Mouse (Mus musculus): ENCODE data around the gene Ubxn10. TPM values are rescaled to one million over a fixed set of nuclear protein-coding genes. Genes with fewer than 3 reads are reported as not detected.

The Ubxn10 gene
- total and polyA plus RNA-seq, 2 experiments from 2014 or later, result 3.5 to 9.6 TPM

DNA sequence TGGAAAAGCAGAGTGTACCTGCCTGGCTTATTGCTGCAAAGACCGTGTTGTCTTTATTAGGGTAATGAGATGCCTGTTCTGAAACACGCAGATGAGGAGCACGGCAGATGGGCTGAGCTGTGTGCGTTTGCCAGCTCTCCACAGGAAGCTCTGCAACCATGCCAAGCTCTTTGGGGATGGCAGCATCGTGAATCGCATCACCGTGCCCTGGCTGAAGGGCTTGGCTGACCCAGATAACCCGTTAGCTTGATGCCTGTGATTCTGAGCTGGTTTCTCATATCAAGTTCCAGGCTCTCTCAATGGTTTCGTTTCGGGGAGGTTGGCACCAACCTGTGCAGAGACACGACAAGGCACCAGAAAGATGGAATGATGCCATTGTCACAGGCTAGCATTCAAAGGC is 26.3 kb downstream of the Ubxn10 start:
- no peaks in the 10 kb centered on the region for H3K9me3 ChIP-seq (ENCODE audit: low read length)
- H3K4me1 ChIP-seq (ENCODE audit: insufficient read depth, low read length), result peaks cover 6% of the 10 kb centered on the region; the same call in 1 of the 2 replicates
- DNase-seq (ENCODE audit: low spot score), result peak; percentile 88
- no peak for TF ChIP-seq CTCF (IDR thresholded peaks at IDR 0.05)
- H3K27ac ChIP-seq (ENCODE audit: low read depth, low read length), result peak overlapping the region; percentile 32; the same call in 1 of the 2 replicates
- no peak overlapping the region for H3K4me2 ChIP-seq (ENCODE audit: low read depth, low read length, poor library complexity, severe bottlenecking)
- ATAC-seq (ENCODE audit: low FRiP score), result no peak
- no peaks in the 10 kb centered on the region for H3K36me3 ChIP-seq (ENCODE audit: insufficient read depth, low read length)
- 67% methylated on average over 11 of the region's 11 CpGs for WGBS
- no peaks in the 10 kb centered on the region for H3K27me3 ChIP-seq (ENCODE audit: insufficient read depth, low read length)
- no peak overlapping the region for H3K9ac ChIP-seq (replicated peaks; ENCODE audit: low read length, poor library complexity, severe bottlenecking)
- H3K4me3 ChIP-seq (ENCODE audit: low read depth, low read length), result no peak overlapping the region

GRCm38 (mm10) chr4:138709944-138710343 is 27.0 kb downstream of the Ubxn10 start:
- no peak overlapping the region for H3K9ac ChIP-seq (replicated peaks; ENCODE audit: low read length, poor library complexity, severe bottlenecking)
- no peaks in the 10 kb centered on the region for H3K36me3 ChIP-seq (ENCODE audit: insufficient read depth, low read length)
- ATAC-seq (ENCODE audit: low FRiP score), result no peak
- H3K9me3 ChIP-seq (ENCODE audit: low read length), result no peaks in the 10 kb centered on the region
- DNase-seq (ENCODE audit: low spot score), result peak; percentile 53
- H3K4me2 ChIP-seq (ENCODE audit: low read depth, low read length, poor library complexity, severe bottlenecking), result no peak overlapping the region
- TF ChIP-seq CTCF (IDR thresholded peaks at IDR 0.05), result no peak
- no peaks in the 10 kb centered on the region for H3K27me3 ChIP-seq (ENCODE audit: insufficient read depth, low read length)
- no peak overlapping the region for H3K4me3 ChIP-seq (ENCODE audit: low read depth, low read length)
- 55% methylated on average over 7 of the region's 7 CpGs for WGBS
- H3K4me1 ChIP-seq (ENCODE audit: insufficient read depth, low read length), result peaks cover 6% of the 10 kb centered on the region; the same call in 1 of the 2 replicates
- H3K27ac ChIP-seq (ENCODE audit: low read depth, low read length), result peak overlapping the region; percentile 51; the same call in 1 of the 2 replicates

DNA sequence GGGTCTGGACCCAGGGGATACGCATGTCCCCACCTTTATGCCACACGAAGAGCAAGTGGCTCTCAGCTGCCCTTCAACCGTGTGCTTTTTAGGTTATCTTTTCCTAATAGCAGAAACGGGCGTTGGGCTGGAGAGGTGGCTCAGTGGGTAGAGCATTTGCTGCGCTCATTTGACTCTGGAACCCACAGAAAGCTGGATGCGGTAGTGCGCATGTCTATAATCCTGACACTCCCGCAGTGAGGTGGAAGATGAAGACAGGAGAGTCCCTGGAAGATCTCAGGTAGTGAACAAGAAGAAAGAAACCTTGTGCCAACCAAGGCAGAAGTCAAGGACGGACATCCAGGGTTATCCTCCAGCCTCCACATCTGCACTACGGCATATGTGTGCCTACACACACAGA is 27.7 kb downstream of the Ubxn10 start:
- no peaks in the 10 kb centered on the region for H3K36me3 ChIP-seq (ENCODE audit: insufficient read depth, low read length)
- TF ChIP-seq CTCF (IDR thresholded peaks at IDR 0.05), result no peak
- WGBS, result 88% methylated on average over 11 of the region's 11 CpGs
- ATAC-seq (ENCODE audit: low FRiP score), result no peak
- no peak overlapping the region for H3K27ac ChIP-seq (ENCODE audit: low read depth, low read length)
- H3K9ac ChIP-seq (replicated peaks; ENCODE audit: low read length, poor library complexity, severe bottlenecking), result no peak overlapping the region
- no peak overlapping the region for H3K4me2 ChIP-seq (ENCODE audit: low read depth, low read length, poor library complexity, severe bottlenecking)
- no peaks in the 10 kb centered on the region for H3K9me3 ChIP-seq (ENCODE audit: low read length)
- no peak for DNase-seq (ENCODE audit: low spot score)
- no peaks in the 10 kb centered on the region for H3K27me3 ChIP-seq (ENCODE audit: insufficient read depth, low read length)
- no peak overlapping the region for H3K4me3 ChIP-seq (ENCODE audit: low read depth, low read length)
- H3K4me1 ChIP-seq (ENCODE audit: insufficient read depth, low read length), result peaks cover 6% of the 10 kb centered on the region; the same call in 1 of the 2 replicates

DNA sequence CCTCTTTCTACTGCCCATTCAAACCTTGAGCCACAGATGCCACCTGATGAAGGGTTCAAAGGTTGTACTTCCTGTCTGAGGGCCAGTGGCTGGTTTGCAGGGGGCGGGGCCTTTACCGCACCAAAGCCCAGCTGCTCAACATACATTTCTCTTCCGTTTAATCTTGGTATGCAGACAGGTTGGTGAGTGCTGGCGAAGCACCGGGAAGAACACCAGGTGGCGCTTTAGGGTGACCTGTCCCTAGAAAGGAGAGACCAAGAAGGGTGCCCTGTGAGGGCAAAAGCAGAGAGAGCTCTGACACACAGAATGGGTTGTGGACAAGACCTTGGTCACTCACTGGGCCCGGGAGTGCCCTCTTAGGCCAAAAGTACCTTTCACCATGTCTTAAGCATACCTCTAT is 28.3 kb downstream of the Ubxn10 start:
- WGBS, result 12% methylated on average over 7 of the region's 7 CpGs
- no peak for ATAC-seq (ENCODE audit: low FRiP score)
- Histone ChIP-seq H3K27me3 (ENCODE audit: insufficient read depth, low read length) (no peaks in the 10 kb centered on the region), H3K9me3 (ENCODE audit: low read length) (no peaks in the 10 kb centered on the region), H3K4me3 (ENCODE audit: low read depth, low read length) (no peak overlapping the region), H3K9ac (replicated peaks; ENCODE audit: low read length, poor library complexity, severe bottlenecking) (no peak overlapping the region), H3K4me1 (ENCODE audit: insufficient read depth, low read length) (peaks cover 6% of the 10 kb centered on the region; the same call in 1 of the 2 replicates), H3K4me2 (ENCODE audit: low read depth, low read length, poor library complexity, severe bottlenecking) (no peak overlapping the region), H3K36me3 (ENCODE audit: insufficient read depth, low read length) (no peaks in the 10 kb centered on the region), H3K27ac (ENCODE audit: low read depth, low read length) (no peak overlapping the region)
- peak; percentile 79 for TF ChIP-seq CTCF (IDR thresholded peaks at IDR 0.05)
- DNase-seq (ENCODE audit: low spot score), result peak; percentile 69

DNA sequence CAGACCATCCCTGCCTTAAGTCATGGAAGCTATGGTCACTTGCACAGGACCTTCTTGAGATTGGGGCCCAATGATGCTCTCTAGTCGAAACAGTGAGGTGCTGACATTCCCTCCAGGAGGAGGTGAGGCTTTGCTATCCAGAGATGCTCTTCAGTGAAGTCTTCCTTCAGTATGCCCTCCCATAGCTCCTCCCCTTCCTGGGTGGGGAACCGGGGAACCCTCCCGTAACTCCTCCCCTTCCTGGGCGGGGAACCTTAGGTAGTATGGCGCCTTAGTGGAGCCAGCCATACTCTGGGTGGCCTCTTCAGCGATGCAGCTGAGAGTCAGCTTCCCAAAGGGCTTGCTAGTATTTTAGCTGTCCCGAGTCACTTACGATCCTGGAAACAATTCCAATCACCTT is 30.3 kb downstream of the Ubxn10 start:
- 95% methylated on average over 8 of the region's 8 CpGs for WGBS

DNA sequence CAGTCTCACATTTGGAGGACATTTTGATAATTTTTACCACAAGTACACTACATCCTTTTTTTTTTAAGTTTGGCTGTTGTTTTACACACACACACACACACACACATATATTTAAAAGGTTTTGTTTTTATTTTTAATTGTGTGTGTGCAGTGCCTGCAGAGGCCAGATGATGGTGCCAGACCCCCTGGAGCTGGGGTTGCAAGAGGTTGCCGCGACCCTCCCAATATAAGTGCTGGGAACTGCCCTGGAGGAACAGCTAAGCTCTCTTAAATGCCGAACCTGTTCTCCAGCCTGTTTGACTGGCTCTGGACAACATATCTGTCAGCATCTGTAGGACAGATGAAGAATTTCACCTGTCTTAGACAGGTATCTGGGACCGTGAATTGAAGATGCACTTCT is 32.8 kb downstream of the Ubxn10 start:
- H3K27ac ChIP-seq (ENCODE audit: low read depth, low read length), result no peak overlapping the region
- H3K4me1 ChIP-seq (ENCODE audit: insufficient read depth, low read length), result 0 out of 2 replicates have a peak, but pooled peaks cover 3% of the 10 kb centered on the region
- H3K4me3 ChIP-seq (ENCODE audit: low read depth, low read length), result no peak overlapping the region
- no peak for TF ChIP-seq CTCF (IDR thresholded peaks at IDR 0.05)
- no peak for DNase-seq (ENCODE audit: low spot score)
- H3K9me3 ChIP-seq (ENCODE audit: low read length), result no peaks in the 10 kb centered on the region
- no peak overlapping the region for H3K4me2 ChIP-seq (ENCODE audit: low read depth, low read length, poor library complexity, severe bottlenecking)
- H3K36me3 ChIP-seq (ENCODE audit: insufficient read depth, low read length), result no peaks in the 10 kb centered on the region
- H3K9ac ChIP-seq (replicated peaks; ENCODE audit: low read length, poor library complexity, severe bottlenecking), result no peak overlapping the region
- ATAC-seq (ENCODE audit: low FRiP score), result no peak
- H3K27me3 ChIP-seq (ENCODE audit: insufficient read depth, low read length), result no peaks in the 10 kb centered on the region
- WGBS, result 88% methylated on average over 4 of the region's 4 CpGs

More for the DNA sequence above, 30.3 kb downstream of the Ubxn10 start:
- Histone ChIP-seq H3K27me3 (ENCODE audit: insufficient read depth, low read length) (no peaks in the 10 kb centered on the region), H3K36me3 (ENCODE audit: insufficient read depth, low read length) (no peaks in the 10 kb centered on the region), H3K9ac (replicated peaks; ENCODE audit: low read length, poor library complexity, severe bottlenecking) (no peak overlapping the region), H3K4me3 (ENCODE audit: low read depth, low read length) (no peak overlapping the region), H3K4me2 (ENCODE audit: low read depth, low read length, poor library complexity, severe bottlenecking) (no peak overlapping the region), H3K9me3 (ENCODE audit: low read length) (no peaks in the 10 kb centered on the region), H3K27ac (ENCODE audit: low read depth, low read length) (no peak overlapping the region), H3K4me1 (ENCODE audit: insufficient read depth, low read length) (peaks cover 6% of the 10 kb centered on the region; the same call in 1 of the 2 replicates)
- ATAC-seq (ENCODE audit: low FRiP score), result no peak
- DNase-seq (ENCODE audit: low spot score), result no peak
- no peak for TF ChIP-seq CTCF (IDR thresholded peaks at IDR 0.05)

All from midbrain, postnatal 0 days (tissue).